Mouse (Mus musculus): ENCODE measurements around the gene Nsun2. TPM values are rescaled to one million over a fixed set of nuclear protein-coding genes. Genes with fewer than 3 reads are reported as not detected.

Nsun2 gene
- polyA plus RNA-seq, 3 experiments from 2014 or later: 17.2 to 38.5 (median 30.6) TPM

DNA sequence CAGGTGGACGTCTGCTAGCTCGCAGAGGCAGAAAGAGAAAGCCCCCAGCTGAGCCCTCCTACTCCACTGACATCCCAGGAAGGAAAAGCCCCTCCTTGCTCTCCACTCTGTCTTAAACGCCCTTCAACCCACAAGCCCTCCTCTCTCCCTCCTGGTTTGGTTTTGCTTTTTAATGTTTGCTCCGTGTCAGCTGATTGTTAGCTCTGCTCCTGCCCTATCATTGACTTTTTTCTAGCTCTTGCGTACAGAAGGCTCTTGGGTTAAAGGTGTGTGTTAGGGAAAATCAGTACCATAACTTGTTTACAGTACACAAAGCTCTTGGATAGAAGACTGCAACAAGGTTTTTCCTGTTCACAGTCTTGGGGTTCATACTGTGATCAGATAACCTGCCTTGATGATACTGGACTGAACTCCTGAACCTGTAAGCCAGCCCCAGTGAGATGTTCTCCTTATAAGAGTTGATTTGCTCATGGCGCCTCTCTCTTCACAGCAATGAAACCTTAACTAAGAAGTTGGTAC, 104.6 kb downstream of the Nsun2 start:
- ATAC-seq: no peak

DNA sequence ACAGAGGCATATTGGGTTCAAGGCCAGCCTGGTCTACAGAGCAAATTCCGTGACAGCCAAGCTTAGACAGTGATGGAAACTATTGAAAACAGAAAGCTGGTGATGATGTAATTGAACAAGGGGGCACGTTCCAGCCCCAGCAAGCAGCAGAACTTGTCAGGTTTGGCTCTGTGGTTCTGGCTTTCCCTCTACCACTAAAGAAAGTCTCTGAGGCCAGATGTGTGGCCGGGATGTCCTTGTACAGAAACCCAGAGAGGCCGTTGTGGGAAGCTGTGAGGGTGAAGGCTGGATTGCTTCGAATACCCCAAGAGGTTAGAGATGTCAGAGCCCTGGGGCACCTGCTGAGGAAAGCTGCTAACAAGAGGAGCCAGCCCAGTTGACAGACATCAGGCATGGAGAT, 105.7 kb downstream of the Nsun2 start:
- ATAC-seq: no peak

DNA sequence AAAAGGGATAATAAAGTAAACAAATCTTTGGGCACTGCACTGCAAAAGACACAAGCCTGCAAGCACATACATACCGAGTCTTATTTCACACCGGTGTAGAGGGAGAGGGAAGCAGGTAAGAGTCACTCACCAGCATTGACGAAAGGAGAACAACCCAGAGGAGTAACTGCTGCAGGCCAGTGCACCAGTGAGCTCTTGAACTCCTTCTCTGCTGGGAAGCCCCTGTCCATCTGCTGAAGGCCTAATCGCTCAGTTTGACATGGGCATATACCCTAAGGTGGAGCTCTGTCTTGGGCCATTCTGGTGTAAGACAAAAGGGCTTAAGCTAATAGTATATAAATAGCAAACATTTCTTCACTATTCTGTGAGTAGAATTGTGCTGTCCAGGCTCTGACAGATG, 106.6 kb downstream of the Nsun2 start:
- no peak for ATAC-seq

- ATAC-seq: no peak
These were observed 107.0 kb downstream of the Nsun2 start for GRCm38 (mm10) chr13:69640541-69640940.

- ATAC-seq: no peak
These were observed 107.5 kb downstream of the Nsun2 start for GRCm38 (mm10) chr13:69641017-69641416.

DNA sequence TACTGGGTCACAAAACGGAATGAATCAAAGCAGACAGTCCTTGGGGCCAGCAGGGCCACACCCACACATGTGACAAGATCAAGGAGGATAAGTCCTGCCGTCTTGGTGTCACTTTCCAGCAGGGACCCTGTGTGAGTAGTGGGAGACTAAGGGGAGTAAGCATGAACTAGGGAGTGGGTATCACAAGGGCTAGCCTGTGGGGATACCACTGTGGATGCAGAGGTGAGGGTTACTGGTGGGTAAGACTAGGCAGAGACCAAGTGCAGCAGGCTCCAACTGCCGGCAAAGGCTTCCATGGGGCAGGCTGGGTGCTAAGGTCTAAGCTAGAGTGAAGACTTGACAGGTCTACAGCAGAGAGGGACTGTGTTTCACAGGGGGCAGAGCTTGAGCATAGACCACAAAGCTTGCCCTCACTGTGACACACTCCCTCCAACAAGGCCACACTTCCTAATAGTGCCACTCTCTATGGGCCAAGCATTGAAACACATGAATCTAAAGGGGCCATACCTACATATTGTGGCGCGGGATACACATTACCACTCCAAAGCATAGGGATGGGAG, 109.2 kb downstream of the Nsun2 start:
- ATAC-seq: no peak

GRCm38 (mm10) chr13:69643937-69644336, 110.4 kb downstream of the Nsun2 start:
- no peak for ATAC-seq

GRCm38 (mm10) chr13:69644427-69645166, 111.1 kb downstream of the Nsun2 start:
- ATAC-seq: no peak

- no peak for ATAC-seq
These were observed 112.3 kb downstream of the Nsun2 start for GRCm38 (mm10) chr13:69645694-69646423.

GRCm38 (mm10) chr13:69646481-69646880, 112.9 kb downstream of the Nsun2 start:
- no peak for ATAC-seq

- no peak for ATAC-seq
These were observed 121.0 kb downstream of the Nsun2 start for GRCm38 (mm10) chr13:69654508-69654907.

DNA sequence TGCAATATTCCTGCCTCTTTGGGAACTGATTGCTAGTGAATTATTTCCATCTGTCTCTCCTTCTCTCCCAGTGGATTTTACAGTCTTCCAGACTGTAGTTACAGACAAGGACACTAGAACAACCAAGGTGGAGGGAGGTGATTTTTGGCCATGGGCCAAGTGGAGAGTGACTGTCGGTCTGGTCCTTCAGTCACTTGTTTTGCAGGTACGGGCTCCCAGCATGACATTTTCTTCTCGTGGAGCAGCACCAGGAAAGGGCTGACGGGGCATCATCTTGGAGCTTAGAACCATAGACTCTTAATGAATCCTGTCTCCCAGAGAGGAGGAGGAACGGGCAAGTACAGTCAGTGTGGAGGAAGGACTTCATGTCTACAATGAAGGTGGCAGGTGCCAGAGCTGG, 138.6 kb downstream of the Nsun2 start:
- no peak for ATAC-seq

DNA sequence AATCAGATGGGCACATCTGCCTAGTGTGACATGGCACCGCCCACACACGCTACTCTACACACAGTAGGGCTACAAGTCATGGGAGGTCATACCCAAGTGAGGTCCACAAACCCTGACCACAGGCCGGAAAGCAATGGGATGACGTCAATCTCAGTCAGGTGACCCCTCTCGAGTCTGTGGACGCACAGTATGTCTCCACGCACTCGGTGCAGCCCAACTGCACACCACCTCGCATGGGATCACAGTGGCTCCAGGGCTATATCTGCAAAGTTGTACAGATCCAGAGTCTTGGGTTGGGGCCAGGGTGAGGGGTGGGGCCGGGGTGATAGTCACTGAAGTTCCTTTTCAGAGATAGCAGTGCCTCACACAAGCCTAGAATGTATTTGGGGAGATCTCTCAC, 139.0 kb downstream of the Nsun2 start:
- no peak for ATAC-seq

GRCm38 (mm10) chr13:69673197-69673920, 139.8 kb downstream of the Nsun2 start:
- no peak for ATAC-seq

DNA sequence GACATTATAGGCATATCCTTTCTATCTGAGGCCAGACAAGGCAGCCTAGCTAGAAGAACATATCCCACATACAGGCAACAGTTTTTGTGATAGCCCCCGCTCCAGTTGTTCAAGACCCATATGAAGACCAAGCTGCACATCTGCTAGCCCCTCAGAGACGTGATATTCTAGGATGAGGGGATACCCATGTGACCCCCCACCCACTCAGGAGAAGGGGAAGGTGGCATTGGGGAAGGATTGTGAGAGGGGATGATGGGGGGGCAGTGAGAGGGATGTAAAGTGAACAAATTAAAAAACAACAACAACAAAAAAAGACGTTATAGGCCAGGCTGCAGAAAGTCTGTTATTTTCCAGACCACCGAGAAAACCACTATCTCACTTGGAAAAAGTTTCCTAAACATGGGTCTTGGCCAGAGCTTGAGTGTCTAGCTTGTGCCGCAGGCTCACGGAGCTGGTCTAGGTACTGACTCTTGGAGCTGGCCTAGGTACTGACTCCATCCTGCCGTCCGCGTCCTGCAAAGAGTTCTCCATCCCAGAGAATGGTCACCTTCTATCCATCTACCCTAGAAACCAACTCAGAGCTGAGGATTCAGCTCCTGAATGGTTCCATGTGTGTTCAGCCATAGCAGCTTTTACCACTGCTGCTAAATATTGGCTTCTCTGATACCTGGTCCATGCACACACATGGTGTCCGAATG, 140.5 kb downstream of the Nsun2 start:
- ATAC-seq: no peak

Other genes with a start within 250 kb of the Nsun2 start
- gene Tent4a, start 871 bp downstream of the Nsun2 start, polyA plus RNA-seq (2017; shearing (Covaris generic)): 1 to 10 TPM; 3.7 to 5.8 (median 4.9) TPM
- 1 to 10 TPM in 2 of 3 experiments, under 1 TPM in 1; 0.85 to 1.6 (median 1.2) TPM for gene Srd5a1, start 77.7 kb downstream of the Nsun2 start, polyA plus RNA-seq (2017; shearing (Covaris generic))
- gene Ube2ql1, start 206.1 kb downstream of the Nsun2 start, polyA plus RNA-seq (2017; shearing (Covaris generic)): not detected